Mouse (Mus musculus): ENCODE results near the gene Tmem135.

Gene Tmem135

DNA sequence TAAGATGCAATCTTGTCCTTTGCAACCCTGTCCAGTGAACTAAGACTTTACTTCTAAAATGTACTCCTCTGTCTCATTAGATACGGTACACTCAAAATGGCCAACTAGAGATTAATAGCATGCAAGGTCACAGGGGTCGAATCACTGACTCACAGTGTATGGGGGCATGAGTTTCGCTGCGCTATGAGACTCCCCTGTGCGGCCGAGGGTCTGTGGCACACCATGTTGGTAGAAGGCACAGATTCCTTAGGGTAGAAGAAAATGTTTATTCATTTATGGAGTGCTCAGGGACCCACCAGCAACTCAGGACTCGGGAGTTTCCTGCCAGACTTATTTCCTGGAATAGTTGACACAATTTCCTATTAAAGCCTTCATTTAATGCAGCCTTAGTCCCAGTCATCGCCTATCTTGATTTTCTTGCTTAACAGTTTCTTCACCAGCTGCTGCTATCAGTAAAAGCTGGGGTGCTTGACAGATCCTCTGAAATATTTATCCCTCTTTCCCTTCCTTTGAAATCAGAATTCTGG lies 14.2 kb upstream of the Tmem135 start:
- no peak for DNase-seq (ENCODE audit: low spot score in 2 of 2)

DNA sequence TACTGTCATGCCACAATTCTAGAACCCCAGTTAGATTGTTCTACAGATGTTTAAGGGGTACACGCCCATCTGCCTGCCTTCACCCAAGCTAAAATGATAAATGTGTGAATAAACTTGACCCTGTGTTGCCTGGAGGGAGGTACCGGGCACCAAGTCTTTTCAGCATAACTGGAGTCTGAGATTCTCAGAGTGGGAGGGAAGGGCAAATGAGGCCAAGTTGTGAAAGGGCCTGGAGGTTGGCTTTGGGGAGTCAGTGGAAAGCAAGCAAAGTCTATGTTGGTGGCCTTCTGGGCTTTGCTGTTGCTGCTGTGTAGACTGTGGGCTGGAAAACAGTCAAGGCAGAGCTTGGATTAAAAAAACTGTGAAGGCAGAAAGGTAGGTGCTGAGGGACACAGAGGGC lies 13.7 kb upstream of the Tmem135 start:
- peak in 1 of 2 experiments; percentile 53 for DNase-seq (ENCODE audit: low spot score in 2 of 2)

DNA sequence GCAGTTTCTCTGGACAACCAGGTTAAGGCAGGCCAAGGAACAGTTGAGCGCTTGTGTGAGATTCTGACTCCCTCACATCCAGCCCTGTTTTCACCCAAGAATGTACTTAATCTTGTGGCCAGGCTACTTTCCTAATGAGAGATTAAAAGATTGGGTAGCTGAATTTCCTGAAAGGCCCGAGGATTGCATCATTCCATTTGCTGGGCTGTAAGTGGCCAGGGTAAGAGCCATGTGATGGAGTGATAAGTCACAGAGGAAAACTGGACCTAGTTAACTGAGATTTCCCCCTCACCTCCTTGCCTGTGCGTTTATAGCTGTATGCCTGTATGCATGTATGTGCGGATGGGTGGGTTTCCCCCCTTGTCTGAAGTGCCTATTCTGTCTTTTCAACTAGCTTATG lies 12.0 kb upstream of the Tmem135 start:
- DNase-seq (ENCODE audit: low spot score in 2 of 2) = no peak

DNA sequence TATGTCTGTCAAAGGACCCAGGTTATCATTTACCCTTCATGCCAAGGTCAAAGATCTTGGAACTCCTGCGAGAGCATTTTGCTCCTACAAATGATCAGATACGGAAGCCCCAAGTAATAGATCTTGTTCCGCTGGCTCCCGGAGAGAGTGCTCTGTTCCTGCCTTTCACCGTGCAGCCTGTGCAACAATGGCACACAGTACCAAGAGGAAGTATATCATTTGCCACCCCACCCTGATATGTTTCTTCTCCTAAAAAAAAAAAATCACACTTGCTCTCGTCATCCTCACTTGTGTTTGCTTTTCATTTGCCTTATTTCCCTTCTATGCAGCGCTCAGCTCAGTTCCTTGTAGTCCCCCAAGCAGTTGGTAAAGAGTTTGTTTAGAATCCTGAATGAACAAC lies 8.1 kb upstream of the Tmem135 start:
- DNase-seq (ENCODE audit: low spot score in 2 of 2) = no peak

DNA sequence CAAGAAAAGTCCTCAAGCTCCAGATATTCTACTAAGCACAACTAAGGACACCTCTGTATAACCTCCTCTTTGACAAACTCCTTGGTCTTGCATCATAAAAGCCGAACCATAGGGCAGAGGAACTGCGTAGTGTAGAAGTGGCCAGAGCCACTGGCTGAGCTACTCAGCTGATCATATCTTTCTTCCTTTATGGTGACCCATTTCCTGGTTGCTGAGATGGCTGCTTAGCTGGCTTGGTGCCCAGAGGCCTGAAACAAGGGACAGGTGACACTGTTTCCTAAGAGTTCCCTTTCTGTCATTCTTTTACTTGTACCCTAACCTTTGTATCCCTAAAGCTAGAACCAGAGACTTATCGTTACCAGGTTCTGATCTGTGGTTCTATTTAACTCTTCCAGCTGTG lies 7.3 kb upstream of the Tmem135 start:
- no peak for DNase-seq (ENCODE audit: low spot score in 2 of 2)

DNA sequence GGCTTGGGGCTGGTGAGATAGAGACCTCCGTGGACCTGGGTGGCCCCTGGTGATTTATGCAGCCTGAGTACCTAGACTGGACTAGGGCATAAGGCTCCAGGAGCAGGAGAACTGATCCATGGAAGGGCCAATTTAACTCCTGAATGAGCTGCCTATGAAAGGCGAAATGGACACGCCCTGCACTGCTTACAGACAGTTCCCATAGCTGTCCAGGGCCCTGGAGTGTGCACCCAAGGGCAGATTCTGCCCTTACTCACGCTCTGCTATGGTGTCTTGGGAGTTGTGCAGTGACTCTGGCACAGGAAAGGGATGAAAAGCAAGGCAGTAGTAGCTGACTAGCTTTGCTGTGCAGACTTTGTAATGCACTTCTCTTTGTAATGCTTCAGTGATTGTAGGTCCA lies 6.3 kb upstream of the Tmem135 start:
- no peak for DNase-seq (ENCODE audit: low spot score in 2 of 2)

DNA sequence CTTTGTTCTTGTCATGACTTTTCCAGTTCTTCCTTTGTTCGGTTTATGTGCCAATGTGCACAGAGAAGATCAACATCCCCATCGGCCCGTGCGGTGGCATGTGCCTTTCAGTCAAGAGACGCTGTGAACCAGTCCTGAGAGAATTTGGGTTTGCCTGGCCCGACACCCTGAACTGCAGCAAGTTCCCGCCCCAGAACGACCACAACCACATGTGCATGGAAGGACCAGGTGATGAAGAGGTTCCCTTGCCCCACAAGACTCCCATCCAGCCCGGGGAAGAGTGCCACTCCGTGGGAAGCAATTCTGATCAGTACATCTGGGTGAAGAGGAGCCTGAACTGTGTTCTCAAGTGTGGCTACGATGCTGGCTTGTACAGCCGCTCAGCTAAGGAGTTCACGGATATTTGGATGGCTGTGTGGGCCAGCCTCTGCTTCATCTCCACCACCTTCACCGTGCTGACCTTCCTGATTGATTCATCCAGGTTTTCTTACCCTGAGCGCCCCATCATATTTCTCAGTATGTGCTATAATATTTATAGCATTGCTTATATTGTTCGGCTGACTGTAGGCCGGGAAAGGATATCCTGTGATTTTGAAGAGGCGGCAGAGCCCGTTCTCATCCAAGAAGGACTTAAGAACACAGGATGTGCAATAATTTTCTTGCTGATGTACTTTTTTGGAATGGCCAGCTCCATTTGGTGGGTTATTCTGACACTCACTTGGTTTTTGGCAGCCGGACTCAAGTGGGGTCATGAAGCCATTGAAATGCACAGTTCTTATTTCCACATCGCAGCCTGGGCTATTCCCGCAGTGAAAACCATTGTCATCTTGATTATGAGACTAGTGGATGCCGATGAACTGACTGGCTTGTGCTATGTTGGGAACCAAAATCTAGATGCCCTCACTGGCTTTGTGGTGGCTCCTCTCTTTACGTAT lies 3.3 kb upstream of the Tmem135 start:
- DNase-seq (ENCODE audit: low spot score in 2 of 2) = no peak

DNA sequence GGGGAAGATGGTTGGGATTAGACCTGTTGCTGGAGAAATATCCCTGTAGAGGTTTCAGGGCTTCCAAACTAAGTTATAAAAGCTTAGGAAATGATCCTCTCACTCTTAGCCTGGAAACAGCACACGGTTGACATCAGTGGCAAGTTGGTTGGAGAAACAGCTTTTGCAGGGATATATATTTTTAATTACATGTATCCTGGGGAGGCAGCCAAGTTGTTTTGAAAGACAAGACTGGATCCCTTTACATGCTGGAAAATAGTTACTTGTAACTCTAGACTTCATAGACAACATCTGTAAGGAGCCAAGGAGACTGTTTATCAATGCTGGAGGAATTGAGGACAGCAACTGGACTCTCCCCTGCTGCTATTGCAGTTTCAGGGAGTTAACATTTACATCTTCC lies 2.0 kb upstream of the Tmem135 start:
- DNase-seq (ENCODE audit: low spot score in 2 of 2) = no peak

DNA sequence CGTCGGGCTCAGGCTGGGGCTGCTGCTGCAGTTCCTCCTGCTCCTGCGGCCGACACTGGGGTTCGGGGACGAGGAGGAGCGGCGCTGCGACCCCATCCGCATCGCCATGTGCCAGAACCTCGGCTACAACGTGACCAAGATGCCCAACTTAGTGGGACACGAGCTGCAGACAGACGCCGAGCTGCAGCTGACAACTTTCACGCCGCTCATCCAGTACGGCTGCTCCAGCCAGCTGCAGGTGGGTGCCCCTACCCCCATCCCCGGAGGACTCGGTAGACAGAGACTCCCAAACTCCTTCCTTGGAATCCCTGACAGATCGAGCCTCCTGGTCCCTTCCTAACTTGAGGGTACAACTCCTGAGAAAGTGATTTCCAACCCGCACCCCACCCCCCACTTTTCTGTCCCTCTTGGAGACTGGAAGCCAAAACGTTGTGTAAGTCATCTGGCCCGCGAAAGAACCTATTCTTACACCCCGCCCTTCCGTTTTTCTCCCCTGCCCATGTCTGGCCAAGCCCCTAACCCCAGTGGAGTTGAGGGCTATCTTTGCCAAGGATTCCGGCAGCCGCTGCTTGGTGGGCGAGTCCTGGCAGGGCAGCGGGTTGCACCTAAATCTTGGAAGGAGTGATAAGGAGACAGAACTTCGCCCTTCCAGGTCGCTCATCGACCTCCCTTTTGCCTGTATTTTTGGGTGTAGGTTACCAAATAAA lies 865 bp upstream of the Tmem135 start:
- peak; percentile 22 to 72 for DNase-seq (ENCODE audit: low spot score in 2 of 2)

DNA sequence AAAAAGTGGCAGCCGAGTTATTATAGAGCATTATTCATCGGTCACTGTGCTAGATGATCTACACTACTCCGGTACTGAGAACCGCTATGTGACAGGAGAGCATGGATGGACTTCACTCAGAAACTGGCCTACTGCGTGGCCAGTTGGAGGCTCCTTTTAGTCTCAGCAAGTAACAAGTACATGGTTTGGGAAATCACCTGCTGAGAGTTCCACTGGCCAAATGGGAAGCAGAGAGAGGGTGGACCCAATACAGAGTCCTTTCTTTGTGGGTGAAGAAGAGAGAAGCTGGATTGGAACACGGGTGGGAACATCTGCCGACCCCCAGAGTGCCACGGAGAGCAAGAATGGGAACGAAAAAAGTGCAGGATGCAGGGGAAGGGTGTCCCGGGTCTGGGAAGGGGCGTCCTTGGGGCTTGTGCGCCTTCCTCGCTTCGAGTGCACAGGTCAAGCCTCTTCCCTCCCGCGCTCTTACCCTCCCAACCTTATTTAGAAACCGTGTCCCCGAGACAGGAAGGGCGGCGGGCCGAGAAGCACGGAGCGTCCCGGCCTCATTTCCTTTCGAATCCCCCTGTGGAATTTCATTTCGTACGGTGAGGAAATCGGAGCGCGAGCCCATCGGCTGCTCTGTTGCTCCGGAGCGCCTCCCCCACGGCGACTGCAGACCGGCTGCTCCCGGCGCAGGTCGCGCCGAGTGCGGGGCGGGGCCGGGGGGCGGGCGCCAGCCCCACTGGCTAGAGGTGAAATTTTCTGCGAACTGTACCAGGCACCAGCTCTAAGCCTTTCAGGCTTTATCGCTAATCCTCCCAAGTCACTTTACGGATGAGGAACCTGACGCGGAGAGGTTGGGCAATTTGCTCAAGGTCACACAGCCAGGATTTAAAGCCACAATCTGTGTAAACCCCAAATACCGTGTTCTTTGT lies 709 bp downstream of the Tmem135 start:
- peak; percentile 60 to 83 for DNase-seq (ENCODE audit: low spot score in 2 of 2)

DNA sequence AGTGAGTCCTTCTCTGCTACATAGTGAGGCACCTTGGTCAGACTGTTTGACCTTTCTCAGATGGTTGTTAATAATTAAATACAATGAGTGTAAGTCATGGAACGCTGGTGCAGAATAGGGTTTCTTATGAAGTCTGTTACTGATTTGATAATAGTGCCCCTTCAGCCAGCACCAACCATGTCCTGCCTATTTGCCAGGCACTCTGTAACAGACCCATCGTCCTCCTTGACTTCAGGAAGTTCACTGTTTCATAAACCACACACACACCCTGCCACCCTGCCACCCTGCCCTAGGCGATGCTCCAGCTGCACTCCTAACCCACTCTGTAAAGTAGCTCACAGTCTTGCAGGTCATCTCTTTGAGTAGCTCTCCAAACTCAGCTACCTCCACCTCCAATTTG lies 2.1 kb downstream of the Tmem135 start:
- DNase-seq (ENCODE audit: low spot score in 2 of 2) = no peak

DNA sequence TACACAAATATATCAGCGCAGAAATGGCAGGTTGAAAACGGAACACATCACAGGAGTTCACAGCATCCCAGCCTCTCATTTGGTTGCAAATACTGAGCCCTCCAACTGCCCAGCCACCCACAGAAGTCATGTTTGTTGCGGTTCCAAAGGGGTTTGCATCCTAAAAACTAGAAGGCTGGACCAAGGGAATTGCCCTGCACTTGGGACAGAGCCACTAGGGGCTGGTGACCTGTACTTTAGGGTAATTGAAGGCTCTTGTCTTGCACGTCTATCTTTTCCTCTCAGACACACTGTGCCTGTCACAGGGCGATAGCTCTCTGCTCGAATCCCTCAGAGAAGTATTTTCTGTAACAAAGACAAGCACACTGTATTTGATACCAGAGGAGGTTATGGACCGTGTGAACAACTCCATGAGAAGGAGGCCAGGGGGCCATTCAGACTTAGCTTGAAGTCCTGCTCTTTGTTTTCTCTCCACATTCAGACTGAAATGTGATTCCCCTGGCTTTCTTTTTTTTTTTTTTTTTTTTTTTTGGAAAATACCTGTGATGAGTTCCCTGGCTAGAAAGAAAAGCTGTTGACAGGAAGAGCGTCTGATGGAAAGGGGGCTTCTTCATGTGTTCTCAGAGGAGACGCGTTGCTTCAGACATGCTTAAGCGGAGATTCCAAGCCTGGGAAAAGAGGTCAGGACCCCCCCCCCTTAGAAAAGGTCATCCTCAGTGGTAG lies 2.7 kb downstream of the Tmem135 start:
- DNase-seq (ENCODE audit: low spot score in 2 of 2) = no peak

DNA sequence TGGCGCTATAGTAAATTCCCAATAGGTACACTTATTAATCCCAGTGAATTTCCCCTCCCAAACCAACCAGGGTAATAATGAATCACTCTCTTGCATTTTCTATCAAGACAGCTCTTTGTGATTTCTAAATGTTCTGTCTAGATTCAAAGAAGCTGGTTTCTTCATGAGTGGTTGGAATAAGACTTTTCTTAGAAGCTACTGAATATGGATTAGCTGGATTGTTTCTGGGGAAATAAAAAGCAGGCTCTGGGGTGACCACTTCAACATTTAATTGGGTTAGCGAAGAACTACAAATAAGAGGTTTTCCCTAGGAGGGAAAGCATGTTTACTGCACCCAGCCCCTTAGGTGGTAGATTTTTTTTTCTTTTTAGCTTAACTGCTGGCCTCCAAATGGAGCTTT lies 3.3 kb downstream of the Tmem135 start:
- no peak for DNase-seq (ENCODE audit: low spot score in 2 of 2)

DNA sequence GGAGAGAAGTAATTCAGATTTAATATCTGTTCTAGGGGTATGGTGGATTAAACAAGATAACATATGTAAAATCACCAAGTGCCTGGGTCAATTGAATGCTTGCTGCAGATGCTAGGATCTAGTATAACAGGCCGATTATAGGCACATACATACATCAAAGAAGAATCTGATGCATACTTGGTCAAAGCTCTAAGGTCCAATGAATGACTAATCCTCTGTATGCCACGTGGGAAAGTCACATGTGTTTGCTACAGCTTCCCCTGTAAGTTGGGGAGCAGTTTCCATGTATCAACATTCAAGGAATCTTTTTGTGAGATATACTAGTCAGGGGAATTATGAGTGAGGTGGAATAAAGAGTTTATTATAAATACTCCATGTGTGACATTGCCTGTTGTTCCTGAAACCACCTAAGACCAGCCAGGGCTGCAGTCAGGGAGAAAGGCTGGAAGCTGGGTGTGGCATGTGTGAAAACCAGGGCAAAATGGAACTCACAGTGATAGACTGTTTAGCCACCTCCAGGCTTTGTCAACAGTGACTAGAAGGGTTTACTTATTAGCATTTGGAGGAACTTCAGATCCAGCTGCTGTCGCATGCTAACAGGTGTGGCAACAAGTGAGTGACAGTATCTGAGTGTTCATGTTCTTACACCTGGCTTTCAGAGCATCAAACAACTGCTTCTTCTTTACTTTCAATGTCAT lies 6.0 kb downstream of the Tmem135 start:
- DNase-seq (ENCODE audit: low spot score in 2 of 2) = no peak

DNA sequence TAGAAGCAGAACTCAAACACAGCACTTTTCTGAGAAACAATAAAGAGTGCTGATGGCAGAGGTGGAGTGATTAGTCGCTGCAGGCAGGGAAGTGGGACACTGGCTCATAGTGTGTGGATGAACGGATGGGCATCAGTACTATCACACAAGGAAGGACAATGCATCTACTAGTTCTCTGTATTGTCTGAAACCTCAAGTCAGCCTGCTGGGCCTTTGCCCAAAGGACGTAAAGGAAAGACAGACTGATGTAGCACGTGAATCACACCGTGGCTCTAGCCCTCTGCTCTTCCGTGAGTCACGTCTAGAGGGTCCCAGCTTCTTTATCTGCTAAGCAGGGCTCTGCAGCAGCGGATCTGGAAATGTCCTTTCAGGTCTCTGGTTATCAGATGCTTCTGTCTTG lies 7.6 kb downstream of the Tmem135 start:
- no peak for DNase-seq (ENCODE audit: low spot score in 2 of 2)

DNA sequence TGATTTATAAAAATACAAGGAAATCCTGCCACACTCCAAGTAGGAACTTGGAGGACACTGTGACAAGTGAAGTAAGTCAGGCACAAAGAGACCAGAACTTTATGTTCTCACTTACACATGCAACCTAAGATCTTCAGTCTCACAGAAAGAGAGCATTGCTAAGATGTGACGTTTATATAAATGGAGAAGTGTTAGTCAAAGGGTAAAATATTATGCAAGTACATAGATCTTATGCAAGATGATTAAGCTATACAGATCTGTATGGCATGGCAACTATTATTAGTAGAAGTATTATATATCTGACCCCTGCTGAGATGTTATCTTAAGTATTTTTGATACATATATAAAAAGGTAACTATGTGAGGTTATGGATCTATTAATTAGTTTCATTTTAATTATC lies 8.6 kb downstream of the Tmem135 start:
- DNase-seq (ENCODE audit: low spot score in 2 of 2) = no peak

DNA sequence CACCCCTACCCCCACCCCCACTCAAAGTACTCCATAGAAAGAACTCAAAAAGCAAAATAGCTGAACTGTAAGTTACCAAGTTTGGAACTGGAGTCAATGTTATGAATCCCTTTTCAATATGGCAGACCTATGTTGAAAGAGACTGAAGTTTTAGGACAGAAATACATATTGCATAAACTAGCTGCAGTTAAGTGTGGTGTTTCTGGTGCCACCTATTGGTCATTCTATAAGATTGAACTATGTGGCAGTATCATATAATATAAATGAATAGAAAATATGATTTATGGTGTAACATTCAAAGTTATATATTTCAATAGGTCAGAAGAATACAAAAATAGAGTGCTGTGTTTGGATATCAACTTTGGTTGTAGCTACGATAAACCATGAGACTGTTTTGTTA lies 11.2 kb downstream of the Tmem135 start:
- DNase-seq (ENCODE audit: low spot score in 2 of 2) = no peak

DNA sequence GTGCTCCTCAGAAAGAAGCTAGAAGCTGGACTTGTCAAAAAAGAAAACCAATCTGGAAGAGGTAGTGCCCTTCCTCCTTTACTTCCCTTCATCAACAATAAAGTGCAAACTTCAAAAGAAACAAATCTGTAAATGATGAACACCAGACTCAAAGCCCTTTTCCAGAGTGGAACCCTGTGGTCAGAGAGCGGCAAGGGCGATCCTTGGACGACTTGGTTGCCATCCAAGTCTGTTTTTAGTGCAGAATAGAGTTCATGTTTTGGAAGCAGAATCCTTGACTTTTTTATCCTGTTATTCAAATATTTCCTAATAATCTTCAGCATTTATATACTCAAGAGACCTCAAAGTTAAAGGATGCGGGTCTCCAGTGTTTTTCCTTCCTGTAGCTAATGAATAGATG lies 11.6 kb downstream of the Tmem135 start:
- DNase-seq (ENCODE audit: low spot score in 2 of 2) = no peak

DNA sequence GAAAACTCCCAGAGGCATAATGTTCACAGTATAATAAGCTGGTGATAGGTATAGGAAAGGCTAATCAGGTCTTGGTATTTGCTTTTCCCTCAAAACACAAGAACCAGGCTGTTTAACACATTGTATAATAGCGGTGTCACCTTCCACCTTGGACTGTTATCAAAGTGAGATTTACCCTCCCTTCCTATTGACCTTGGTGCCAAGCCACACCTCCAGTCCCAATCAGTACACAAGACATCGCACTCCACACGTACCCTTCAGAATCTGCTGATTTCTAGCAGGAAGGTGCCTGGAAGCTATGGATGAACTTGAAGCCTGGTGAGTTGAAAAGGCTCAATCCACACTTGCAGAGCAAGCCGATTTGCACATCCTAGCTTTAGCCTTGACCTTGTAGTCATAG lies 12.2 kb downstream of the Tmem135 start:
- no peak for DNase-seq (ENCODE audit: low spot score in 2 of 2)

DNA sequence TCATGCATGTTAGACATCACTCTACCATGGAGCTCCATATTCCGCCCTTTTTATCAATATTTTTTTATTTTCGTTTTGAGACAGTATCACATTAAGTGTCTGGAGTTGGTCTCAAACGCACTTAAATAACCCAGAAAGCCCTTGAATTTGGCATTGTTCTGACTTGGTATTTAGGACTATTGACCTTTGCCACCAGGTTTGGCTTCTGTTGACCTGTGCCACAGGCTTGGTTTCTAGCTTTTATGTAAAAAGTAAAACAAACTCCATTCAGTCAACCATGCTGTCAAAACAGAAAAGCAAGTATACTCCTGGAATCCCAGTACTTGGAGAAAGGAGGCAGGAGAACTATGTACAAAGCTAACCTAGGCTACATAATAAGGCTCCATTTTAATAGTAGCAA lies 12.7 kb downstream of the Tmem135 start:
- DNase-seq (ENCODE audit: low spot score in 2 of 2) = no peak

DNA sequence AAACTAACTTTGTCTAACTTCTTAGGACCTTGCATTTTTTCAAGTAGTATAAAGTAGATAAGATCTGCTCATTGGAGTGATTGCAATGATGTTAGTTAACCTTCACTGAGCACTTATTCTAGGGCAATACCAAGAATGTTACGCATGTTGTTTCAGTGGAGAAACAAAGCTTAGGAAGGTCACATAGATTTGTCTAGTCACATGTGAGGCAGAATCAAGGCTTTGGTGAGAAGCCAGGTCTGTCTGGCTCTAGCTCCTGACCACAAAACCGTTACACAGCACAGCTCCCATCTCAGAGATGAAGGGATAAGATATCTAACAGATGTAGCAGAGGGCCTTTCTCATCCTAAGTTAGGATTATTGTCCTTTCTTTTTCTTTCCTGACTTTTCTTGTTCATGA lies 13.4 kb downstream of the Tmem135 start:
- no peak for DNase-seq (ENCODE audit: low spot score in 2 of 2)
